Mouse (Mus musculus): Measurements from ENCODE around the gene Zfand2a. TPM values are rescaled to one million over a fixed set of nuclear protein-coding genes. Genes with fewer than 3 reads are reported as not detected.

Zfand2a gene
- polyA plus RNA-seq, 1 experiment from 2014 or later, result 6.7 TPM

DNA sequence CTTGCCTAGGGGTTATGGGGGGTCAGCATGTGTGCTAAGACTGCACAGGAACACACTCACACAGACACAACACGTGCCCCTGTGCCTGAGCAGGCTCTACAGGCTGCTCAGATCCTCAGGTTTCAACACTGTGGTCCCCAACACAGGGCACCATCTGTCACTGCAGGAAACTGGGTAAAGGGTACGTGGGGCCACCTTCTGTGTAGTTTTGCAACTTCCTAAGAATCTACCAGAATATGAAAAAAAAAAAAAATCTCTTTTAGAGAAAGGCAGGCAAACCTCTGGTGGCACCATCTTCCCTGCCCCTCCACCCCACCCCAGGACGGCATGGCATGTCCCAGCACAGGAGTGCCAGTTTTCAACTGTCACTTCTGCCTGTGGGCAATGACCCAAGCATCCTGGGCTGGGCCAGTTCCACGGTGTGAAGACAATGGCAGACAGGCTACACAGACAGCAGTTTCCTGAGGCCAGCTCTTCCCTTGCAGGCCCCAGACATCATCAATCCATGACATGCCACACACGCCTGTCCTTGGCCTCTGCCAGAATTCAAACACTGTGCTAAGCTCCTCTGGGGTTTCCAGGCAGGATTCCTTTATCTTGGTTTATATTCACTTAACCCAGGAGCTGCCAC, 35.1 kb downstream of the Zfand2a start:
- no peaks in the 10 kb centered on the region for H3K36me3 ChIP-seq (ENCODE audit: control insufficient read depth, insufficient read depth)
- no peaks in the 10 kb centered on the region for H3K27me3 ChIP-seq (replicated peaks; ENCODE audit: control insufficient read depth, insufficient read depth, low read length)
- H3K4me2 ChIP-seq (replicated peaks; ENCODE audit: low read depth), result no peak overlapping the region
- no peak for ATAC-seq
- H3K27ac ChIP-seq (ENCODE audit: low read depth, low read length), result no peak overlapping the region
- WGBS, result 58% methylated on average over 5 of the region's 5 CpGs
- no peaks in the 10 kb centered on the region for H3K4me1 ChIP-seq (replicated peaks; ENCODE audit: control insufficient read depth, insufficient read depth, low read length)
- no peak for TF ChIP-seq CTCF (IDR thresholded peaks at IDR 0.05; ENCODE audit: low read depth)
- H3K4me3 ChIP-seq (ENCODE audit: low read depth, low read length), result no peak overlapping the region
- no peaks in the 10 kb centered on the region for H3K9me3 ChIP-seq (ENCODE audit: control insufficient read depth)
- H3K9ac ChIP-seq (ENCODE audit: low read depth, low read length), result no peak overlapping the region

DNA sequence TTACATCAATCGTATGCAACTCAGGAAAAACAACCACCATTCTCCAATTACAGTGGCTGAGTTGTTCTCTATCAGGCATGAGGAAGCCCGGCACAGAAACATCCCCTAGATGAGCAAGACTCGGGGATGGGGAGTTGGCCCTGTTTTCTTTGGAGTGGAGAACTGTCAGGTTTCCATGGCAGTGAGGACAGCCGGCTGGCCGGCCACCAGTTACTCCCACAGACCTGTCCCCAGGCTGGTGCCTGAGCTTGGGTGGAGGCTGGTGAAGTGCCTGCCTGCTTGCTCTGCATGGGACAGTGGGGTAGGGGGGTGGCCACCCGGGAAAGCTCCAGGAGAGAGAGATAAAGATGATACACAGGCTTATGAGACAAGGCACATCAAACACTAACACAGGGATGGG, 36.3 kb downstream of the Zfand2a start:
- Histone ChIP-seq H3K27ac (ENCODE audit: low read depth, low read length) (no peak overlapping the region), H3K4me3 (ENCODE audit: low read depth, low read length) (no peak overlapping the region), H3K4me1 (replicated peaks; ENCODE audit: control insufficient read depth, insufficient read depth, low read length) (no peaks in the 10 kb centered on the region), H3K27me3 (replicated peaks; ENCODE audit: control insufficient read depth, insufficient read depth, low read length) (no peaks in the 10 kb centered on the region), H3K9ac (ENCODE audit: low read depth, low read length) (no peak overlapping the region), H3K4me2 (replicated peaks; ENCODE audit: low read depth) (no peak overlapping the region), H3K36me3 (ENCODE audit: control insufficient read depth, insufficient read depth) (no peaks in the 10 kb centered on the region), H3K9me3 (ENCODE audit: control insufficient read depth) (no peaks in the 10 kb centered on the region)
- no peak for TF ChIP-seq CTCF (IDR thresholded peaks at IDR 0.05; ENCODE audit: low read depth)
- ATAC-seq, result no peak
- 72% methylated on average over 6 of the region's 6 CpGs for WGBS

DNA sequence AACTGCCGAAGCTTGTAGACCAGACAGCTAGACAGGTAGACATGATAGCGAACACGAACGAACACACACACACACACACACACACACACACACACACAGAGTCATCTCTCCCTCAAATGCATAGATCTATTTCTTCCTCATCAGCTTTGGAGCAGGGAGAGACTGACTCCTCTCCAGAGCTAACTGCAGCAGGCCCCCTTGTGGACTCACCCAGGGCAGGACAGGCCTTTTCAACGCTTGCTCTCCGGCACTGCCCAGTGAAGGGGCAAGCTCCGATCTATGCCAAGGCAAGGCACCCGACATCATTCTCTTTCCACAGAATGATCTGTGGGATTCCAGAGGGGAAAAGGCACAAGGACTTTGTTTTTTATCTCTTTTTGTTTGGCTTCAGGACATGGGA, 39.1 kb downstream of the Zfand2a start:
- Histone ChIP-seq H3K9me3 (ENCODE audit: control insufficient read depth) (no peaks in the 10 kb centered on the region), H3K36me3 (ENCODE audit: control insufficient read depth, insufficient read depth) (no peaks in the 10 kb centered on the region), H3K4me2 (replicated peaks; ENCODE audit: low read depth) (no peak overlapping the region), H3K4me3 (ENCODE audit: low read depth, low read length) (no peak overlapping the region), H3K9ac (ENCODE audit: low read depth, low read length) (no peak overlapping the region), H3K27me3 (replicated peaks; ENCODE audit: control insufficient read depth, insufficient read depth, low read length) (no peaks in the 10 kb centered on the region), H3K4me1 (replicated peaks; ENCODE audit: control insufficient read depth, insufficient read depth, low read length) (no peaks in the 10 kb centered on the region), H3K27ac (ENCODE audit: low read depth, low read length) (no peak overlapping the region)
- no peak for ATAC-seq
- TF ChIP-seq CTCF (IDR thresholded peaks at IDR 0.05; ENCODE audit: low read depth), result peak; percentile 61
- 73% methylated on average over 8 of the region's 8 CpGs for WGBS

DNA sequence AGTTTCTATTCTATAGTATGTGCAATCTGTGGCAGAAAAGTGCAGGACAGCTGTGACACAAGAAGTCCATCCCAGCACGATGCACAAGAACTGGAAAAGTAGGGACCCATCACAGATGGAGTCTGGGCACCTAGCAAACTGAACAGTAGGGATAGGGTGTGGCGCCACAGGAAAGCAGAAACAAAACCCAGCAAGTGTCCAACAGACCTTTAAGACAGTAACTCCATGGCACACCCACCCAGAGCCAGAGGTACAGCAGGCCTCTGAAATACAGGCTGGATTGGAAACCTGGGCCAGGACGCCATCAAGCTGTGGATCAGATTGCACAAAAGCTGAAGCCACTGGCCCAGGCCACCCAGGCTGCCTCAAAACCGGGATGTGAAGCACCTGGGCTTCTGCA, 41.4 kb downstream of the Zfand2a start:
- WGBS, result 72% methylated on average over 4 of the region's 4 CpGs
- ATAC-seq, result no peak

DNA sequence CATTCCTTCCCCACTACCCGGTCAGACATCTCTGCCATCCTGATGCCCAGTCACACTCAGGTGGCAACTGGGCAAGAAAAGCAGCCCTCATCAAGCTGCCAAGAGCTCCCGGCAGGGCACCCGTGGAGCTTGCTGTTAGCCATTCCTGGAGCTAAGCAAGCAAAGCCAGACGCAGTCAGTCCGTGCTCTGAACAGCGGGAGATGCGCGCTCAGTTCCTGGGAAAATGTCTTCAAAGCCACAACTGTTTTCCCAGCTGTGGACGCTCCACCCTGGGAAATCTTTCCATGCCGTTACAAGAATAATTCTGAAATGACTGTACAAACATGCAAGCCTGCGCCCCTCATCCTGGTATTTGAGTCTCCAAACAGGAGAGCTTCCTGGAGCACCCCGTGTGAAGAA, 41.9 kb downstream of the Zfand2a start:
- WGBS, result 80% methylated on average over 12 of the region's 12 CpGs

More for the DNA sequence above, 41.4 kb downstream of the Zfand2a start:
- H3K9ac ChIP-seq (ENCODE audit: low read depth, low read length), result no peak overlapping the region
- no peaks in the 10 kb centered on the region for H3K27me3 ChIP-seq (replicated peaks; ENCODE audit: control insufficient read depth, insufficient read depth, low read length)
- no peak overlapping the region for H3K4me2 ChIP-seq (replicated peaks; ENCODE audit: low read depth)
- H3K4me1 ChIP-seq (replicated peaks; ENCODE audit: control insufficient read depth, insufficient read depth, low read length), result no peaks in the 10 kb centered on the region
- H3K4me3 ChIP-seq (ENCODE audit: low read depth, low read length), result no peak overlapping the region
- no peaks in the 10 kb centered on the region for H3K36me3 ChIP-seq (ENCODE audit: control insufficient read depth, insufficient read depth)
- H3K9me3 ChIP-seq (ENCODE audit: control insufficient read depth), result no peaks in the 10 kb centered on the region
- no peak overlapping the region for H3K27ac ChIP-seq (ENCODE audit: low read depth, low read length)
- no peak for TF ChIP-seq CTCF (IDR thresholded peaks at IDR 0.05; ENCODE audit: low read depth)

DNA sequence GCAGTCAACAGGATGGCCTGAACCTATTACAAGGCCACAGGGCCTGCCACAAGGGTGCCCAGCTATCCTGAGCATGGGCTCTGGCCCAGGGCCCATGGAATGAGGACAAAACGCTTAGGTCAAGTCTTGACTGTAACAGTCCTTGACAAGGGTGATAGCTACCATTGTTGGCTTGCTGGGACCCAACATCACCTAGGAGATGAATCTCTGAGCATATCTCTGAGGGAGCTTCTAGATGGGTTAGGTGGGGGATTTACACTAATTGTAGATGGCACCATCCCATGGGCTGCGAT, 42.7 kb downstream of the Zfand2a start:
- no peak for TF ChIP-seq CTCF (IDR thresholded peaks at IDR 0.05; ENCODE audit: low read depth)
- 94% methylated on average over 2 of the region's 2 CpGs for WGBS
- no peak overlapping the region for H3K27ac ChIP-seq (ENCODE audit: low read depth, low read length)
- H3K4me3 ChIP-seq (ENCODE audit: low read depth, low read length), result no peak overlapping the region
- H3K9me3 ChIP-seq (ENCODE audit: control insufficient read depth), result no peaks in the 10 kb centered on the region
- H3K4me1 ChIP-seq (replicated peaks; ENCODE audit: control insufficient read depth, insufficient read depth, low read length), result no peaks in the 10 kb centered on the region
- no peak for ATAC-seq
- no peaks in the 10 kb centered on the region for H3K36me3 ChIP-seq (ENCODE audit: control insufficient read depth, insufficient read depth)
- no peak overlapping the region for H3K4me2 ChIP-seq (replicated peaks; ENCODE audit: low read depth)
- no peak overlapping the region for H3K9ac ChIP-seq (ENCODE audit: low read depth, low read length)
- H3K27me3 ChIP-seq (replicated peaks; ENCODE audit: control insufficient read depth, insufficient read depth, low read length), result no peaks in the 10 kb centered on the region

More for the DNA sequence above, 41.9 kb downstream of the Zfand2a start:
- H3K4me3 ChIP-seq (ENCODE audit: low read depth, low read length), result no peak overlapping the region
- no peaks in the 10 kb centered on the region for H3K36me3 ChIP-seq (ENCODE audit: control insufficient read depth, insufficient read depth)
- TF ChIP-seq CTCF (IDR thresholded peaks at IDR 0.05; ENCODE audit: low read depth), result no peak
- no peaks in the 10 kb centered on the region for H3K4me1 ChIP-seq (replicated peaks; ENCODE audit: control insufficient read depth, insufficient read depth, low read length)
- no peak overlapping the region for H3K27ac ChIP-seq (ENCODE audit: low read depth, low read length)
- H3K9me3 ChIP-seq (ENCODE audit: control insufficient read depth), result no peaks in the 10 kb centered on the region
- H3K9ac ChIP-seq (ENCODE audit: low read depth, low read length), result no peak overlapping the region
- no peak overlapping the region for H3K4me2 ChIP-seq (replicated peaks; ENCODE audit: low read depth)
- no peak for ATAC-seq
- H3K27me3 ChIP-seq (replicated peaks; ENCODE audit: control insufficient read depth, insufficient read depth, low read length), result no peaks in the 10 kb centered on the region
